Mouse (Mus musculus) cerebellum, adult 8-10 months (tissue): ENCODE measurements at regions not wholly inside any gene's neighbourhood (a gene's known extent, or its start where the extent isn't known, plus 50 kb on each side); places are given as distances from the start of the nearest gene placed in this dataset.

ENCODE experiments used
- DNase-seq: peaks from one replicate; pipeline ENCODE4 v3.0.0; 2022

DNA sequence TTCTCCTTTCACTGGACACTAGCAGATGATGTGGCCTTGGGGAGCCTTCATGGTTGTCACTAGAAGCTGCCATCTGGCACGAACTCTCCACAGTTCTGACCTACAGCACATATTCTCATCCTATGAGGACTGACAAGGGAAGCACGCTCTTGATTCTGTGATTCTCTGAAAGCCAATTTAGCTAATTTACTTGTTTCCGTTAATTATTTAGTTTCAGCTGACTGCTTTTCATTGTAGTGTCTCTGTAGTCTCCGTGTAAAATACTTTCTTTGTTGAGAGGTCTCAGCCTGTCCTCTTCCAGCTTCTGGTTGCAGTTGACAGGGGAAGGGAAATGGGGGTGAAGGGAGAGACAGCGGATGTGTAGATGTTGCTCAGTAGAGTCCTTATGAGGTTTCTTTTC is 102.9 kb upstream of the Sp4 start:
- DNase-seq = no peak

DNA sequence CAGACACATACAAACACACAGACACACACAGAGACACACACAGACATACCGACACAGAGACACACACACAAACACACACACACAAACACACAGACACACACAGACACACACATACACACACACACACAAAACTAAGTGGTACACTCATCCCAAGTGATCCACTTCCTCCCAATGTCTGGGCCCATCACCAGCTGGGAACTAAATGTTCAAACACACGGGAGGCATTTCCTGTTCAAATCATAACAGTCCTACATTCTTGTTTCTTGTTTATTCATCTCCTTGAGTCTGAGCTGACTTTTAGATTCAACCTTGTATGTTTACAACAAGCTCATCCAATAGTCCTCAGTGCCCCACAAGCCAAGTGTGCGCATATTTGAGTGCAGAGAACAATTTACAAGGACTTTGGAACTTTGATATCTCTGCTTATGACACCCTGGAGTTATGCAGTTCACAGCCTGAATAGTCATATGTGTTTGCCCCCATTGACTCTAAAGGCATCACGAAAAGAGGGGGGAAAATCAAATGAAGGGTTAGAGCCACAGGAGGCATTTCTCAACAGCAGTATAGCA is 102.4 kb upstream of the Sp4 start:
- DNase-seq = no peak

DNA sequence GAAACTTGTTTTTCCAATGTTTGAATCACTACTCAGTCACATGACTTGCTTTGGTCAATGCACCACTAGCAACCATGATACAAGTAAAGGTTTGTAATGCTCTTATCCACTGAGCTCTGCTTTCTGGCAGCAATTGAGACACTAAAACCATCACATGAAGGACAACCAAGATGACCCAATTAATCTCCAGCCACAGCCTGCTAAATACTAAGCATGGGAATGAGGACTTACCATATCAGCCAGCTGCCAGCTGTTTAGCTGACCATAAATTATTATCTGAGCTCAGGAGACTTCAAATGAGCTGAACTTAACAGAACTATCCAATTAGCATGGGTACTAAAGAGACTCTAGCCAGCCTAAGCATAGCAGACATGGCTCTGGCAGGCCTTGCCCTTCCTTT is 100.1 kb upstream of the Sp4 start:
- DNase-seq = no peak

DNA sequence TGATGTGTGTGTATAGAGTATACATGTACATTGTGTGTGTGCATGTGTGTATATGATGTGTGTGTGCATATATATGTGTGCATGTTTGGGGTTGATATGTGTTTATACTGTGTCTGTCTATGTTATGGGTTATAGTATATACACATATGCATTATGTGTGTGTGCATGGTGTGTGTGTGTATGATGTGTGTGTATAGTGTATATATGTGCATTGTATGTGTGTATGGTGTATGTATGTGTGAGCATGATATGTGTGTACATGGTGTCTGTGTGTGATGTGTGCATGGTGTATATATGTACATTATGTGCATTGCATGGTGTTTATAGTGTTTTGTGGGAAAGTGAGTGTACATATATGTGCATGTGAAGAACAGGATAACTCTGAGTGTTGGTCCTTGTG is 90.4 kb upstream of the Sp4 start:
- no peak for DNase-seq

DNA sequence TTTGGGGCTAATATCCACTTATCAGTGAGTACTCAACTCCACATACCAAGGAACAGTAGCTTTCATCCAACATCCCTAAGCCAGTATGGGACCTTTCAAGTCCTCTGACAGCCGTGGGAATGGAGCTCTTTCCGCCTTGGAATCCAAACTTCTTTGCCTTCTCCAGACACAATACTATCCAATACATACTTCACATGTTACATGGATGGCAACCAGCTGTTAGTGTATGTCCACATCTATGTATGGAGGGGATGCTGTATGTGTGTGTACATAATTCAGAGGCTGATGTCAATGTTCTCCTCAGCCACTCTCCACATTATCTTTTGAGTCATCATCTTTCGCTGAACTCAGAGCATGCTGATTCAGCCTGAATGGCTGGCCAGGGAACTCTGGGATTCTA is 79.8 kb upstream of the Sp4 start:
- DNase-seq = no peak

DNA sequence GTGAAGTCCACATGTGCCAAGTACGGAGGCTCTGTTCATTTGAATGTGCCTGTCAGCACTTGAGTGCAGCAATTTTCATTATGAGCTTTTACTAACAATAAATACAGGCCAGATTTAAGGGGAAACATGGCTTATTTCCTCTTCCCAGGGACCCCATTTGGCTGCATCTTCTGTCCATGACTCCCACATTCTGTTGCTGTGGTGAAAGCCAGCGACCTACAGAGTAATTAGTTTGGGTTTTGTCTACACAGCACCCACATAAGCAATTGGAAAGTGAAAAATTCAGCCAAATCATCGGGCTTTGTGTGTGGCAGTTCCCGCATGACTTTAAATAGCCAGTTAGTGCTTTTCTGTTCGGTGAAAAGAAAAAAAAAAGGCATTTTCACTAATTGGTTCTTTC is 76.7 kb upstream of the Sp4 start:
- DNase-seq = no peak

DNA sequence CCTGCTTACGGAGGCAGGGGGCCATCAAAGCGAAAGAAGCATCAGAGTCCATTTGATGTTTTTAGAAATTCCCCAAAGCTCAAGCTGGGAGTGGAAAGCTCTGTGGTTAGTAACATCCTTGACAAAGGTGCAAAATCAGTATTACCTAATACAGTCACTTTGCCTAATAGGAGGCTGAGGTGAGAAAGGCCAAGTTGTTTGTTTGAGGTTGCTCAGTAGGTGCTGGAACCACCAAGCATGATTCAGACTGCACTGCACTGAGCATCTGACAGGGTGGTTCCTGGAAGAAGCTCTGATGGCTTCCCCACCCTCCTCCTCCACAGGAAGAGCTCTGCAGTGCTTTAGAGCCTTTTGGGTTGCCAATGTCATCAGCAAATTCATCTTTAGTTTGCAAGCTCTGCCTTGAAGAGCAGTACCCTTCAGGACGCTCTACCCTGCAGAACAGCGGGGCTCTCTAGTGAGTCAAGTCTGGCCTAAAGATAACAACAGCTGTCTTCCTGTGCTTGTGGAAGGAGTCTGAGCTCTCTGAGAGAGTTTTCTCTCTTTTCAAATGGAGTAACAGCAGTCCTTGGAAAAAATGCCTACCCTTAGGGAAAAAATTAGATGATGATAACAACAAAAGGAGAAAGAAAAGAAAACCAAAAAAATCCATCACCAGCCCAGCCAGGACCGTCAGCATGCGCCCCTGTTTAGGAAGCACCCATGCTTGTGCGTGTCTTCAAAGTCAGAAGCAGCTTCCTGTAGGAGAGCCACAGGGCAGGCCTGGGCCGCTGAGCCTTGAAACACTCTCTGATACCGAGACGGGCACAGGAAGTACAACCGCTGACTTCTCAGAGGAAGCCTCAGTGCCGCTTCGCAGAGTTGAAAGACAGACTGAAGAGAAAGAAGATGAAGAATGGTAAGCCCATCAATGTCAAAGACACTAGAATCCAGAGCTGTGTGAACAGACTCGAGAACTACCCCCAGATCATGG is 75.6 kb upstream of the Sp4 start:
- DNase-seq = no peak

DNA sequence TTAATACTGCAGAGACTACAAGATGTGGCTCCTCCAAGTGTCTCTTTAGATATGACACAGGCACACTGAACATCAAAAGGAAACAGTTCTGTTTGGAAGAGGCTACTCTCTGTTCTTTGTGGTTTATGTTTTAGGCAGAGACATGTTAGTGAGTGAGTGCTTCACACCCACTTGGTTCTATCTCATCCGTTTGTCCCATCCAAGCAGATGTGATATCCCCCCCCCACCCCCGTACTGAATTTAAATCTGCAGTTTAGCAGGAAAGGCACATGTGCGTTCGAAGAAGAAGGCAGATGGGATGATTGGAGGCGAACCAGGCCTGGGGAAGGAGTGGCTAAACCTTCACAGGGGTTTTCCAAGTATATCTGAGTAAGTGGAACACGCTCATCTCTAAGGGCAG is 72.0 kb upstream of the Sp4 start:
- DNase-seq = no peak

DNA sequence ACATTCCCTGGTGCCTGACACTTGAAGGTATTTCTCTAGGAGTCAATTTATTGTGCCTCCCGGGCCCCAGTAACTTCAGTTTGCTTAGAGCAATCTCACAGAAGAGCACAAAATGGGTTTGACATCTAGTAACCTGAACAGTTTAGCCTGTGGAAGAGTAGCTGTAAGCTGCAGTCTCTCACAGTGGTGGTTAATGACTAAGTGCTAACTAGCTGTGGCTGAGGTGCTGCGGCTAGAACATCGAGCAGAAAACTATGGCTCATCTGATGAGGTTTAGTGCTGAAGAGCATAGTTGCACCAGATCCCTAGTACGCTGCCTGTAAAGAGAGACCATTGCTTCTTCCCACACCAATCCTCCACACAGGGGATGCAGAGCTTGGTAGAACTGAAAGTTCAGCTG is 70.7 kb upstream of the Sp4 start:
- DNase-seq = no peak

DNA sequence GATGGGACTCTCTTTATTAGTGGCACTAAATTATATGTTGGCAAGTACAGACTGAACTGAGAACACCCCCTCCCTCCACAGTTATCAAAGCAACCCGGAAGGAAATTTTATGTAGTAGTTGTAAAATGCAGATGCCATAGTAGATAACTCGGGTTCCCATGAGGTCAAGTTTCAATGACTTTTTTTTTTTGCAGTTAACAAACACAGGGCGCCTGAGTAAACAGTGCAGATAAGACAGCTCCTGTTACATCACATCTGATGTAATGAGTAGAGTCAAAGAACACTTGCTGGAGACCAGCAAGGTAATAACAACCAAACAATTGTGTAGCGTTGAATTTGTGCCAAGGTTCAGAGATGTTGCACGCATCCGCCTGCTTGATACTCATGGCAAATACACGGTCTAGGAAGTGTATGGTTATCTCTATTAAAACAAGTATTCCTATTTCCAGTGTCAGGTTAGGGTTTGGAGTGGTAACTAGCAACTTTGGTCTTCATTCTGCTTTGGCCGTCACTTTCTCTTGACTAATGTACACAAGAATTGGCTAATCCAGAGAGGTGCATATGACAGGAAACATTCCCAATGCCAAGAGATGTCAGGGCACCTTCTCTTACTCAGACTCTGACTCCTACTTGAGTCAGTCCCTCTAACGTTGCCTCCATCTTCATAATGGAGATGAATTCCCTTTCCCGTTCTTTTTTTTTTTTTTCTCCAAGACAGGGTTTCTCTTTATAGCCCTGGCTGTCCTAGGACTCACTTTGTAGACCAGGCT is 66.3 kb upstream of the Sp4 start:
- no peak for DNase-seq

DNA sequence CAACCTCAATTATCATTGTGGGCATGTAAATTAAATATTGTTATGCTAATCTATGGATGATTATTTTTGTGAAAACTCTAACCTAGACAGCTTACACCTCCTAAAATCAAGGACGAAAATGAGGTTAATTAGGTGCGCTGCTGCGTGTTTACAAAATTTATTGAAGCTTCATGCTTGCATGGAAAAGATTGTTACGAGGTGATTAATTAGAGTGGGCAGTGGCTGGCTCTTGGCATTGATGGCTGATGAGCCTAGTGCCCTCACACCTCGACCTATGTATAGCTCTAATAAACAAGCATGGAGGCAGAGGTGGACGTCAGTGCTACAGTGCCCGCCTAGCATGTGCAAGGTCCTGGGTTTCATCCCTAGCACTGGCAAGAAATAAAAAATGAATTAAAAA is 51.6 kb upstream of the Sp4 start:
- no peak for DNase-seq

DNA sequence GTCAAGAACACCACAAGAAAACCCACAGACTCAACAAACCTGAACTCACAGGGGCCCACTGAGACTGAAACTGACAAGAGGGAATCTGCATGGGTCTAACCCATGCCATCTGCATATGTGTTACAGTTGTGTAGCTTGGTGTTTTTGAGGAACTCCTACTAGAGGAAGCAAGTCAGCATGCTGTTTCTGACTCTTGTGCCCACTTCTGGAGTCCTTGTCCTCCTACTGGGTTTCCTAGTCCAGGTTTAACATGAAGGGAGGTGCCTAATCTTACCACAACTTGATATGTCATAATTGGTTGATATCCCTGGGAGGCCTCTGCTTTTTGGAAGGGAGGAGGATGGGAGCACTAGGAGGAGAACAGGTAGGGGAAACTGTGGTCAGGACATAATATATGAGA is 50.2 kb upstream of the Sp4 start:
- DNase-seq = no peak
